Mouse (Mus musculus) MEL (cell line): ENCODE results near the gene Gm42417.

Source experiments
- BHLHE40 ChIP-seq: IDR thresholded peaks from 2 replicates; pipeline ENCODE4 v1.6.1; 2012; ENCODE audit warnings: low read depth, mild to moderate bottlenecking, inconsistent platforms, low read length, improper control_type of control experiment, borderline replicate concordance
- CHD1 ChIP-seq: IDR thresholded peaks from 2 replicates; pipeline ENCODE4 v1.6.1; 2012; ENCODE audit warnings: low read depth, mild to moderate bottlenecking, inconsistent platforms, low read length, improper control_type of control experiment
- CHD2 ChIP-seq: IDR thresholded peaks from 2 replicates; pipeline ENCODE4 v1.6.1; 2011; ENCODE audit warnings: low read length, improper control_type of control experiment
- CTCF ChIP-seq, 3 experiments: IDR thresholded peaks in 2 of 3; conservative IDR thresholded peaks in 1 of 3; 2 replicates each; pipeline ENCODE4 v1.5.1; 2011 to 2012; ENCODE audit warnings: low read length in 3 of 3, low read depth in 2 of 3, mild to moderate bottlenecking in 2 of 3, improper control_type of control experiment in 1 of 3, inconsistent platforms in 1 of 3, mixed read lengths in 1 of 3, moderate library complexity in 1 of 3; ENCODE audit not compliant: control insufficient read depth in 1 of 3, insufficient read depth in 1 of 3, poor library complexity in 1 of 3, severe bottlenecking in 1 of 3
- EP300 ChIP-seq, 2 experiments: IDR thresholded peaks; 2 replicates each; pipeline ENCODE4 v1.6.1; 2011; ENCODE audit warnings: improper control_type of control experiment in 2 of 2, low read length in 2 of 2, low read depth in 1 of 2, mild to moderate bottlenecking in 1 of 2
- MAX ChIP-seq: IDR thresholded peaks from 2 replicates; pipeline ENCODE4 v1.6.1; 2011; ENCODE audit warnings: low read length, improper control_type of control experiment
- NELFE ChIP-seq: IDR thresholded peaks from 2 replicates; pipeline ENCODE4 v1.6.1; 2011; ENCODE audit warnings: low read depth, low read length, improper control_type of control experiment
- POLR2A ChIP-seq, 2 experiments: IDR thresholded peaks; 2 replicates each; pipeline ENCODE4 v1.6.1; 2011 to 2012; ENCODE audit warnings: low read length in 2 of 2, mild to moderate bottlenecking in 2 of 2, control low read depth in 1 of 2, improper control_type of control experiment in 1 of 2, low read depth in 1 of 2, moderate library complexity in 1 of 2; ENCODE audit not compliant: control insufficient read depth in 1 of 2, insufficient read depth in 1 of 2, poor library complexity in 1 of 2

DNA sequence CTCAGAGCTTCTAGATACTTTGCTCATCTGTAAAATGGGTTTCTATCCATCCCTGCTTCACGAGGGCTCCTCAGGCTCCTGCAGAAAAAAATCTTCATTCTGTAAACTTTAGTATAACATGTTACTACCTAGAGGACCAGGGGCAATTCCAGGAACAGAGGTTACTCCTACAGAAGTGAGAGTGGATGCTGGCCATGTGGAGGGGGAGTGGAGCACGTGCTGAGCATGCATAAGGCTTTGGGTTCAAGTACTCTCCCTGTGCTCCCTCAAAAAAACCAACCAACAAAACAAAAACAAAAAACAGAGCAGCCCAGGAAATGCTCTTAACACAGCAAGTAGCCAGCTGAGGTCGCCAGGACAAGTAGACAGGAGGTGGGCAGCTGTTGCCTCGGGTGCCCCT is 24.4 kb upstream of the Gm42417 start:
- TF ChIP-seq BHLHE40 (no peak), NELFE (no peak), POLR2A (IDR thresholded peaks at IDR 0.05; ENCODE audit: control insufficient read depth in 1 of 2, insufficient read depth in 1 of 2, low read depth in 1 of 2, low read length in 2 of 2, poor library complexity in 1 of 2) (no peak), CTCF (IDR thresholded peaks at IDR 0.05 in 2 of 3, conservative IDR thresholded peaks at IDR 0.05 in 1 of 3; ENCODE audit: control insufficient read depth in 1 of 3, insufficient read depth in 1 of 3, low read depth in 2 of 3, low read length in 3 of 3, poor library complexity in 1 of 3, severe bottlenecking in 1 of 3) (no peak), MAX (no peak), CHD1 (no peak), CHD2 (no peak), EP300 (IDR thresholded peaks at IDR 0.05; ENCODE audit: low read depth in 1 of 2, low read length in 2 of 2) (no peak)
